Mouse (Mus musculus): ENCODE results near the gene Ifi206. TPM values are rescaled to one million over a fixed set of nuclear protein-coding genes. Genes with fewer than 3 reads are reported as not detected.

Gene Ifi206
- 1.7 TPM for polyA plus RNA-seq (2014; fragmentation: Illumina TruSeq; extraction: RNeasy Lipid Tissue Mini Kit (QIAGEN cat#74804); ENCODE audit: low read depth, low replicate concordance)

DNA sequence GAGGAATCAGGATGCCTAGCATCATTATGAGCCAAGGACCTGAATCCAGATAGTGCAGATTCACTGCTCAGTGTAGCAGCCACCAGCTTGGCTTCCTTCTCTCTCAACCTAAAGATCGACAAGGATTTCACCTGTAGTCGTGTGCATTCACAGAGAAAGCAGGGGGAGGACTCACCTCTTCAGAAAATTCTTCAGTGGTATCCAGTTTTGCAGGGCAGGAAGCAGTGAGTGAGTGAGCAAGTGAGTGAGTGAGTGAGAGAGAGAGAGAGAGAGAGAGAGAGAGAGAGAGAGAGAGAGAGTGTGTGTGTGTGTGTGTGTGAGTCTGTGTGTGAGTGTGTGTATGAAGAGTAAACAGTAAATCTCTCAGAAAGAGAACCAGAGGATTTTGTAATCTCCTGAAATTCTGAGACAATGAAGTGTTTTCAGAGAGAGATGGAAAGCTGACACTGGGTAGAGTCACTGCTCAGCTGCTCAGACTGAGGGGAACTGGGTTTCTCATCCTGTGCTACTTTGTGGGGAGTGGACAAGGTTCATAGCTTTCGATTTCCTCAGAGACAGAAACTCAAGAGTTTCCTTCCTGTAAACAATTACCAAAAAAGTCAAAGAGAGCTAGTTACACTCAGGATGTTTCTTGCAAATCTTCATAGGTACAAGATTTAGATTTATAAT lies at the start of gene Ifi206:
TSS of gene Ifi206 (minus strand) at position 230 of the 669 bp plus-strand sequence.

GRCm38 (mm10) chr1:173535791-173536190 lies 45.0 kb upstream of the Ifi206 start, which contains the start of gene Ifi214:
TSS of gene Ifi214 (minus strand) at chr1:173535957.

Other genes with a start within 250 kb of the Ifi206 start
- gene Olfr418, start 225.0 kb downstream of the Ifi206 start, polyA plus RNA-seq (2014; fragmentation: Illumina TruSeq; extraction: RNeasy Lipid Tissue Mini Kit (QIAGEN cat#74804); ENCODE audit: low read depth, low replicate concordance), result not detected
- gene Mptx2, start 213.3 kb downstream of the Ifi206 start, polyA plus RNA-seq (2014; fragmentation: Illumina TruSeq; extraction: RNeasy Lipid Tissue Mini Kit (QIAGEN cat#74804); ENCODE audit: low read depth, low replicate concordance), result not detected
- gene Ackr1, start 157.3 kb downstream of the Ifi206 start, polyA plus RNA-seq (2014; fragmentation: Illumina TruSeq; extraction: RNeasy Lipid Tissue Mini Kit (QIAGEN cat#74804); ENCODE audit: low read depth, low replicate concordance), result 0.61 TPM
- gene Aim2, start 140.2 kb downstream of the Ifi206 start, polyA plus RNA-seq (2014; fragmentation: Illumina TruSeq; extraction: RNeasy Lipid Tissue Mini Kit (QIAGEN cat#74804); ENCODE audit: low read depth, low replicate concordance), result 3.3 TPM
- 1.4 TPM for gene Cadm3, start 123.3 kb downstream of the Ifi206 start, polyA plus RNA-seq (2014; fragmentation: Illumina TruSeq; extraction: RNeasy Lipid Tissue Mini Kit (QIAGEN cat#74804); ENCODE audit: low read depth, low replicate concordance)
- gene Ifi214, start 44.9 kb upstream of the Ifi206 start, polyA plus RNA-seq (2014; fragmentation: Illumina TruSeq; extraction: RNeasy Lipid Tissue Mini Kit (QIAGEN cat#74804); ENCODE audit: low read depth, low replicate concordance), result 0.26 TPM
- gene Ifi213, start 108.2 kb upstream of the Ifi206 start, polyA plus RNA-seq (2014; fragmentation: Illumina TruSeq; extraction: RNeasy Lipid Tissue Mini Kit (QIAGEN cat#74804); ENCODE audit: low read depth, low replicate concordance), result 4.4 TPM
- 4.9 TPM for gene Ifi209, start 139.9 kb upstream of the Ifi206 start, polyA plus RNA-seq (2014; fragmentation: Illumina TruSeq; extraction: RNeasy Lipid Tissue Mini Kit (QIAGEN cat#74804); ENCODE audit: low read depth, low replicate concordance)
- 2.2 TPM for gene Ifi208, start 182.6 kb upstream of the Ifi206 start, polyA plus RNA-seq (2014; fragmentation: Illumina TruSeq; extraction: RNeasy Lipid Tissue Mini Kit (QIAGEN cat#74804); ENCODE audit: low read depth, low replicate concordance)